Mouse (Mus musculus): Measurements from ENCODE around the gene Gm15517.

- TF ChIP-seq CTCF (IDR thresholded peaks at IDR 0.05; ENCODE audit: low read depth) (no peak), EP300 (IDR thresholded peaks at IDR 0.05; ENCODE audit: low read depth) (no peak)
Observed at GRCm38 (mm10) chr7:44310285-44310877, 49.1 kb downstream of the Gm15517 start.

Measured in liver, embryonic 14.5 days (tissue).